Mouse (Mus musculus): ENCODE measurements at regions not wholly inside any gene's neighbourhood (a gene's known extent, or its start where the extent isn't known, plus 50 kb on each side); places are given as distances from the start of the nearest gene placed in this dataset.

DNA sequence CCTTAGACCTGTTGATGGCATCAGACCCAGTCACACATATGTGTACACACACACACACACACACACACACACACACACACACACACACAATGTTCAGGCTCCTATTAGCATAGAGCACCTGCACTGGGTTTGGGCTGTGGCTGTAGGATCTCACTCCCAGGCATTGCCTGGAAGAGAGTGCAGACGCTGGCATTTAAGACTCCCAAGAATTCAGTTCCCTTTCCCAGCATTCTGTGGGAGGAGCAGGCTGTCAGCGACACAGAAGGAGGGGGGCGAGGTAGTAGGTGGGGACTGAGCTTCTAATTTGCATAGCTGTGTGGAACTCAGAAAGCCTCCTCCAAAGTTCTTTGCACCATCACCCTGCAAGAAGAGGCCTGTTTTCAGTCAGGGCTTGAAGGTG lies 374.2 kb upstream of the Fam49b start:
- peak in 1 of 2 experiments; percentile 22 for DNase-seq

DNA sequence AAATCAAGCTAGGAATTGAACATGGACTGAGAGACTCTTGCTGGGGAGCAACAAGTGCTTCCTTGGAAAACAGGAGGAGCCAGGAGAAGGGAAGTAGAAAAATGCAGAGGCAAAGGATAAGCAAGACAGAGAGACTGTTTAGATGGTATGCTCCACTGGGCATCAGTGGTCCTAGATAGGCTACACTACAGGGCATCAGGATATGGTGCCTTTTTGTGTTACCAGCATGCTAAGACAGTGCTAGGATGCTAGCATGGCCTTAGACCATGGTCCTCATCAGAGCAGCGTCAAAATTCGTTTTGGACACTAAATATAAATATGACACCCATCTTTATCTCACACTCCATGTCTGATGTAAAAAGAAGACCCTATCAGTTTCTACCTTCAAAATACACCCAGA lies 374.6 kb upstream of the Fam49b start:
- DNase-seq, result no peak

DNA sequence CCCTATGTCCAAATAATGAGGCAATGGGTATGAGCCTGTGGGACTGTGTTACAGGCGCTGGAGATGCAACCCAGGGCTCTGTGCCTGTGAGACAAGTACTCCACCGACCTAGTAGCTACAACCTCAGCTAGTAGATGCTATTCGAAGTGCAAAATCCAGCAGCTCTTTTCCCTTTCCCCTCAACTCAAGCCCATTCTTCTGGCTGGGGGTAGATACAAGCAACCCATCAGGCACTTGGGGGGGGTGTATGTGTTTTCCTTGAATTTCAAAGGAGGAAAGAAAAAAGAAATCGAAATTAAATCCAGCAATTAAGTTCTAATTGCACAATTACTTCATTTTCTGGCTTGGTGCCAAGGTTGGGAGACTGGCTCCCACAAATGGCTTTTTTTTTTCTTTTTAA lies 372.4 kb upstream of the Gm21798 start:
- no peak for DNase-seq

DNA sequence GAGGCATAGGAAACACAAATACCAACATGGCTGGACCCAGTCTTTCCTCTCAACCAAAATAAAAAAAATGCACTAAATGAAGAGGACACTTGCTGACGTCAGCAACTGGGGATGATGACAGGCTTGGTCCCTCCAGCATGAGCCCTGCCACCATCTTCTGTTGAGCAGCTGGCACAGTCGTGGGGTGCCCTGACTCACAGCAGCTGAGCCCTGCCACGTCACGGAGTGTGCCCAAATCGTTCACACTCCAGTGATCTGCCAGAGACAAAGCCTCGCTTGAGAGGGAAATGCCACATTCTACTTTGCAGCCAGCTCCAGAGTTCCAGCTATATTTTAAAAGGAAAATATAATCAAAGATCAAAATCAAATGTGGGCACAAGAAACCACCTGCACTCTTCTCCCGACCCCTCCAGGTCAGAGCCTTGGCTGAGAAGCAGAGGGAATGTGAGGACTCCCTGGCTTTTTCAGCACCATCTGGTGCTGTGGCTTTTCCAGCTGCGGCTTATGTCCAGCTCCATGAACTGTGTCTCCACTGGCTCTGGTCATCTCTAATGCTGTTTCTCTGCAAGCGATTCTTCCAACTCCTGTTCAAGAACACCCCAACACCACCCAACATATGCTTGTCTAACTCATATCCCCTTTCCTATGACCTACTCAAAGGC lies 371.0 kb upstream of the Gm21798 start:
- DNase-seq, result peak; percentile 6 to 42

DNA sequence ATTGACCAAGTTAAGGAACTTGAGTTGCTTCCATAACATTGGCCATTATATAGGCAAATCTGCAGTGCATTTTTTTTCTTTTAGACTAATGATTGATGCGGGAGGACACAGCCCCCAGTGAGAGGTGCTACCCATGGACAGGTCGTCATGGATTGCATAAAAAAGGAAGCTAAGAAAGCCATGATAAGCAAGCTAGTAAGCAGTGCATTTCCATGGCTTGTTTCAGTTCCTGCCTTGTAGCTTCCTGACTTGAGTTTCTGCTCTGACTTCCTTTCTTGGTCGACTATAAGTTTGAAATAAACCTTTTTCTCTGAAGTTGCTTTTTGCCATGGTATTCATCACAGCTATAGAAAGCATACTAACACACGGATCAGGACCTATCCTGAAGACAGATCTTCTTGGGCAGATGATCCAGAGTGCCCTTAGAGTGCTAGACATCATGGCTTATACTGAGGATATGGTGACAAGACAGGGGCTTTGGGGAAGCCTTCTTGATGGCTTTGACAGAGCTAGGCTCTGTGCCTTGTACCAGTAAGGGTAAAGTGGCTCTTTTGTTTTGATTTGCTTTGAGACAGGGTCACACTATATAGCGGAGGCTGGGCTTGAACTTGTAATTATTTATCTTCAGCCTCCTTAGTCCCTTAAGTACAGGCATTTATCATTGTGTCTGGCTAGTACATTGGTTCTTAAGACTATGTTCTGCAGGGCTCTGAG lies 370.1 kb upstream of the Gm21798 start:
- DNase-seq, result no peak

DNA sequence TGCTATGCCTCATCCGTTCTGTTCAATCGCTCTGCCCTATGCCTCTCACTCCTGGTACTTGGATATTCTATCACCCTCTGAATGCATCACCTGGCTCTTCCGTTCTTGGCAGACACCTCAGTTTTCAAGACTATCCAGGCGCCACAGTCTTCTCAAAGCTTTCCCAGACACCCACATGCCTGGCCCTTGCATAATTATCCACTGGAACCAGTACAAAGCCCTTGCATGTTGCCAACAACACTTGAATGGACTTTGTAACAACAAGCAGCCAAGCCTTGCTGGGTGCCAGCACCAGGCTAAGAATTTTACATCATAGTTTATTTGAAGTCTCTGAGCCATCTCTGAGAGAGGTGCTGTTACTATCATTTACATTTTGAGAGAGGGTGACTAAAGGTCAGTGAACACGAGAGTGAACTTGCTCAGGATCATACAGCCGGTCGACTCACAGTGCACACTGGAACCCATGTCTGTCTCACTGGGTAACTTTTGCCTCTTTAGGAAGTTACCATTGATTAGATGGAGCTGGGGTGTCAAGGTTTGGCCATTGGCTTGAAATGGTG lies 368.8 kb upstream of the Gm21798 start:
- DNase-seq, result peak; percentile 65 to 84

DNA sequence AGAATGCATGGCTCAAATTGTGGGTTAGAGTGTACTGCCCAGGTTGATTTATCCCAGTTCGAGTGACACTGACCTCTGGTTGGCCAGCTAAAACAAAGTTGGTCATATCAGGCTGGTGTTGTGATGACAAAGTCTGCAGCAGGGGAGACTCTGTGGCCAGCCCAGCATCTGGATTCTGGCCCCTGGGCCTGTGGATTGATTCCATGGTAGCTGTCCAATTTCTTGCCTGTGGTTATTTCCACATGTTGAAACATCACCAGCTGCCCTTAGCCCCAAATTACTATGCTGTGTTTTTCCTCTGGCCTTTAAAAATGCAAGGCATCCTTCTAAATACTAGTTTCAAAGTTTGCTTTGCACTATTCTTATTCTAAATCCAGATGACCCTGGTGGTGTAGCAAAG lies 346.8 kb upstream of the Gm21798 start:
- DNase-seq, result no peak

DNA sequence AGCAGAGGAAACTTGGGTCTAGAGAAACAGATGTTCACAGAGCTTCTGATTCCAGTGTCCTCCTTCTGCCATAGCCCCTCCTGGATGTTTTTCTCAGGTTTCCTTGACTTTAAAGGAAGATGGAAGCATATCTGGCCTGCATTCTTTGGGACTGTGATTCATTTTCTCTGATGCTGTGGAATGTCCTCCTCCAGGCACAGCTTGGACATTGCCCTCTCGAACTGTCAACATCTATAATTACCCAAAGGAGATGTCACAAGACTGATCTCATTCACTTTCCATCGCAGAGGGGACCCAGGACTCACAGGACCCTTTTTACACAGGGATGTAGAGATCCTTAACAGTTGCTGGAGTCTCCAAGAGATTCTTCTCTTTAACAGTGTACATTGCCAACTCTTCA lies 345.9 kb upstream of the Gm21798 start:
- no peak for DNase-seq

DNA sequence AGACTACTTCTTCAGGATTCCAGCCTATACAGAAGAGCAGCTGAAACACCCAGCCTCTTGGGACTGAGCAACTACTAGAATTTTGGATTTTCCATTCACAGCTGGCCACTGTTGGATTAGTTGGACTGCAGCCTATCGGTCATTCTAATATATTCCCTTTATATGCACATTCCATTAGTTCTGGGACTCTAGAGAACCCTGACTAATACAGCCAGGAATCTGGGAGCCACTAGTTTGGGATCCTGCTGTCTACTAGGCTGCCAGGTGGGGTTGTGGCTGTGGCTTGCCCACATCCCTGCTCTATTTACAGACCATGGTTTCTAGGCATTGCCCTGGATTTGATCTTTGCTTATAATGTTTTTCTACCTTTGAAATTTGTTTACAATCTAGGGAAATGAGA lies 343.3 kb upstream of the Gm21798 start:
- no peak for DNase-seq

DNA sequence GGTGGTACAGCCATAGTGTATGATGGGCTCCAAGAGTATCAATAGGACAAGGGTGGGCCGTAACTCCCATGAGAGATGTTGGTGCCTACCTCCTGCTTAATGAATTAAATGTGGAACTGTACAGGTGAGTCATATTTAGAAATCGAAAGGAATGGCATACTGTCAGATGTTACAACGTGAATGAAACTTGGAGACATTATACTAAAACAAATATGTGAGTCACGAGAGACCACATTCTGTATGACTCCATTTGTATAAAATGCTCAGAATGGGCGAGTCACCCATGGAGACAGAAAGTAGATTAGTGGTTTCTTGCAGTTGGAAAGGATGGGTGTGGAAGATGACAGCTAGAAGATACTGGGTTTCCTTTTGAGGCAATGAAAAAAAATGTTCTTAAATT lies 340.4 kb upstream of the Gm21798 start:
- no peak for DNase-seq

DNA sequence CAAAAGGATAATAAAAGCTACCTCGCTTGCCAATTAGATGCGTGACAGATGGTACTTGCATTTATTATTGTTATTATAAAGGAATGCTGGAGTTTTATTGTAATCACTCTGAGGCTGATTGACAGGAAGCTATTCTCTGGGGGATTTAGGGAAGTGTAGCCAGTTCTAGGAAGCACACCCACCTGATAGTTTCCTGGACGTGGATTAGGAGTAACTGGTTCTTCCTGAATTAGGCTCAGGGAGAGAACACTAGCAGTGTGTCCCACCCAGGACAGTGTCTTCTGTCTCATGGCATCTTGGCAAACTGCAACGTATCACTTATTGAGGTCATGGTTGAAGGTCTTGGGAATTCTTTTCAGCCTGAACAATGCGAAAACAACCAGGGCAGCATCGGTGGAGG lies 336.9 kb upstream of the Gm21798 start:
- DNase-seq, result no peak

DNA sequence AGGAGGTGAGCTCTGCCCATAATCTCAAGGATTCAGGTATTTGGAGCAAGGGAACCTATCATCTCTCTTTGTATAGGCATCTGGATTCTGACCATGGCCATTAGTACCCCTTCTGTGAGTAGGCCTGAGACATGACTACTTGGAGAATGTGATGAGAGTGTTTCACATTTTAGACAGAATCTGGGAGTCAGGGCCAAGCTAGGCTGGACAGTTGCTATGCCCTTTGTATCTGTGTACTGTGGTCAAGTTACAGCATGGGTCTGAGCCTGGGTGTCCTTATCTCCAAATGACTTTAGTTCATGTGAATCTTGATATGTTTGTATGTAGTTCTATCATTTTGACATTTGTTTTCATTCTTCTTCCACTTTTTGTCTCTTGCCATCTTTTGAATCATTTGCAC lies 336.3 kb upstream of the Gm21798 start:
- DNase-seq, result no peak

DNA sequence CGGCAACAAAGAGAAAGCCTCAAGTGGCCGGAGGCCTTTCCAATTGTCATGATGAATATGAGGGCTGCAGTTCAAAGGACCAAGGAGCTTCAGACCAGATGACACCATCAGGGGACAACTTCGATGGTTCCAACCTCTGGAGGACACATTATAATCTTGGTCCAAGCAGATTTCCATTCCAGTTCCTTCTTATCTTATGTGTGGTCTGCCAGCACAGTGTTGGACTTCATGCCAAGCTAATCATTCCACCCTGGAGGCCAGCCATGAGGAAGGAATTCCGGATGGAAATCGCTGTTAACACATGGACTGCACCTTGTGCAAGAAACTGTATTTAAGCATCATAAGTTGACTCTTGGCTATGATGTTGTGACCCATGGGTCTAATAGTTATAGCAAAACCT lies 334.5 kb upstream of the Gm21798 start:
- no peak for DNase-seq

DNA sequence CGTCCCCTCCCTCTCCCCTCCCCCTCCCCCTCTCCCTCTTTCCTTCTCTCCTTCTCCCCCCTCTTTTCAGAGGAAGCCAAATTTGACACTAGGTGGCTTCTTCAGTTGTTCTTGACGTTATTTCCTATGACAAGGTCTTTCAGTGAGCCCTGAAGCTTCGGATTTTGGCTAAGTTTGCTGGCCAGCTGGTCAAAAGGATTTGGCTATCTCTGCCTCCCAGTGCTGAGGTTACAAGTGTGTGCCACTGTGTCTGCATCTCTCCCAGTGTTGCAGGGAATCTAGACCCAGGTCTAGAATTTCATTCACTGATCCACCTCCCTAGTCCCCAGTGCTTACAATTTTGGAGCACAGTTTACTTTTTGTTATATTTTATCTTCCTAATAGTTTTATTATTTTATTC lies 329.7 kb upstream of the Gm21798 start:
- DNase-seq, result no peak

DNA sequence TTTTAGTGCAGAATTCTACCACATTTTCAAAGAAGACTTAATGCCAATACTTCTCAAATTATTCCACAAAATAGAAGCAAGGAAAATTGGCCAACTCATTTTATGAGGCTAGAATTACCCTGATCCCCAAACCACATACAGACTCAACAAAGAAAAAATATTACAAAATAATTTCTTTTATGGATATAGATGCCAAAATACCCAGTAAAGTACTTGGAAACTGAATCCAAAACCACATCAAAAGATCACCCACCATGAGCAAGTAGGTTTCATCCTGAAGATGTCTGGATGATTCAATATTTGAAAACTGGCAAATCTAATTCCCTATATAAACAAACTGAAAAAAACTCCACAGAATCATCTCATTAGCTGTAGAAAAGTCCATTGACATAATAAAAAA lies 316.7 kb upstream of the Gm21798 start:
- no peak for DNase-seq

DNA sequence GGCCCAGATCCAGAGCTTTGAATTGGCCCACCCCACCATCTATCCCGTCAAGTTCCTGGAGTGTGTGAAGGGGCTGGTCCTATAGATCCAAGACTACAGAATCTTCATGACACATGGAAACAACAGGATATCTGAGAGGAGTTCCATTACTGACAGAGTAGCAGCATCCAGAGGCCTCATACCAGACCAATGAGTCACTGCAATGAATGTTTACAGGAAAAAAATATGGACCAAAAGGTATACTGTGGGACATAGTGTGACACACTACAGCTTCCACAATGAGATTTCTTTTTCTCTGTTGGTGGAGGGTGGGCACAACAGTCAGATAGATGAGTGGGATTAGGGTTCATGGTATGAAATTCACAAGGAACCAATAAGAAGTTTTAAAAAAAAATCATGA lies 316.0 kb upstream of the Gm21798 start:
- no peak for DNase-seq

DNA sequence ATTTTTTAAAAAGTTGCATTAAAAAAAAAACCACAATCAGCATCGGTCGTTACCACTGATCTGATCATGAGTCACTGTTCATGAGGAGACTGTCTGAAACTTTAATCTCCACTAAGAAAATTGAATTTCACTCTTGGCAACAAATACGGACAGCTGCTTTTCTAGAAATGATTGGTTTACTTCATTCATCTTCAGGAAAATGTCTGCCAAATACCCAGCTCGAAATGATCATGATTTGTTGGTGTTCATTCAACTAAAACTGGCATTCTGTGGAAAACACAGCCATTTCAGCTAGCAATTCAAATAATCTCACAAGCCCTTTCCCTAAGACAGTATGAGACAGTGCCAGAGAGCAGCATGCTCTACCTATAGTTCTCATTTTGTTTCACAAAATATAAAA lies 312.7 kb upstream of the Gm21798 start:
- no peak for DNase-seq

DNA sequence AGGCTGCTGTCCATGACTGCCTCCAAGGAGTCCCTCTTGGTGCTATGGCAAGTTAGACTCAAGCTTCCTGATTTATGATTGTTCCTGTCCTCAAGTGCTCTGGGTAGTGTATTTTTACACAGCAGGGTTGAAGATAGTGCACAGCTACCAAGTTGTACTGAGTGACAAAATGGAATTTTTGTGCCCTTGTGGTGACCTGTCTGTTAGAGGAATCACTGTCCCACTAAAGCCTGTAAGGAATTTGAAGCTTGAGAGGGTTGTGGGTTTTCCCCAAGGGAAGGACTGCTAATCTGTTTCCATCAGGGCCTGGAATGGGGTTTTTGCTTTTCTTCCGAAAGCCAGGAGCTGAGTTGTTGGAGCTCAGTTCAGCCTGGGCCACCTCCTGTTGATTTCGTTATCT lies 306.8 kb upstream of the Gm21798 start:
- no peak for DNase-seq

DNA sequence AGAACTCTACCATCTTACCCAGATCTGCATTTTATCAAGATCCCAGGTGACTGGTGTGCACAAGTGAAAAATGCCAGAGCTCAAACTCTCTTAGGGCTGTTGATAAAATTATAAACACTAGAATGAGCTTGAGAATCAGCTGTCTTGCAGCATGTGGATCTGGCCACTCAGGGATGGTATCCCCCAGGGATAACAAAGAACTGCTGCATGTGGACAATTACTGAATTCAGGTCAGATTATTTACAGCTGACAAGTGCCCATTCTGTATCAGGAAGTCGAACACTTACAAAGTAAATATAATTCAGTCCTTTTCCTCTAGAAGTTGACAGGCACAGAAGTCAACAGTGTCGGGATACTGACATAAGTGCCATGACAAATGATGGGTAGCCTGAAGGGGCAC lies 306.3 kb upstream of the Gm21798 start:
- no peak for DNase-seq

DNA sequence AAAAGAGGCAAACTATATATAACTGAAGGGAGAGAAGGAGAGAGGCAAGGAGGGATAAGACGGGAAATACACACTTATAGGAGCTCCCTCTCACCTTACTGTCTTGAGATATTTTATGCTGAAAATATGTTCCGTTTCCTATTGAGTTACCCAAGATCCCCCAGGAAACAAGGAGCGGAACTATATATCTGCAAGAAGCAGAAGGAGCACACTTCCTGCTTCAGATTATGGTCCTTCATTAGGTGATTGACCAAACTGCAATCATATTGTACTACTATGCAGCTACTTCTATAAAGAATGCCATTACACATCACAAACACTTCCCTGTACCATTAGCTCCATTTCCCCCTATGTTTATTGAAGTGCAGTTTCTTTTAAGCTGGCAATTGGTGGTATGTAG lies 304.9 kb upstream of the Gm21798 start:
- DNase-seq, result no peak

DNA sequence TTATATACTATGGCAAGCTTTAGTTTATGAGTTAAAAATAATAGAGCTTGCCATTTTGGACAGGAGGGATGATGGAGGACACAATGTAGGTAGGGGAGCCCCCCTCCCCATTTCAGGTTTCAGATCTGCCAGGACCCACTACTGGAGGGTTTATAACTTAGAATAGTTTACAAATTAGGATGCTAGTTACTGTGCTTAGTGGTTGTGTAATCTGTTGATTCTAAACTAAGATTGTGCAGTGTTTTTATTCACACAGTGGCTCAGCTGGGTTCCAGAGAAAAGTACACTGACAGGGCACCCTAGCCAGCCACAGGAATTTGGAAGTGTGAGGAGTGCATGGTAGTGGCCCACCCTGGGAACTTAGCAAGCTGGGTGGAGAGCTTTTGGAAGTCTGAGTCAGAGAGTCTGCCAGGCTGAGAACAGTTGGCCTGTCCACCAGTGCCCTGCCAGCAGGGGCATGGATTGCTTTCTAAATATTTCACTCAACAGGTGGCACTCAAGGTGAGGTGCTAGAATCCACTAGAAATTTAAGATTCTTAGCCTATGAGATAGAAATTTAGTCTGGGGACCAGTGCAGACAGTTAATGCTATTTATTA lies 303.9 kb upstream of the Gm21798 start:
- no peak for DNase-seq

DNA sequence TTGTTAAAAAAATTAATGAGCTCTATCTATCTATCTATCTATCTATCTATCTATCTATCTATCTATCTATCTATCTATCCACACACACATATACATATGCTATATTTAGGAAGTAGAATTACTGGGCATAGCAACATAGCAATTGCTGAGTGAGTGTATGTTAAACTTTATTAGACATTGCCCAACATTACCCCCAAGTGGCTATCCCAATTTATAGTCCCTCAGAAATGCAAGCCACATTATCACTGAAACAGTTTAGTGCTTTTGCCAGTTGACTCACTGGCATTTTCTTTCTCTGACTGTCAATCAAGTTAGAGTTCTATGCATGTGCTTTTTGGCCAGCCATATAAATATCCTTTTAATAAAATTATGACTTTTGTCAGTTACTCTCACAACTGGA lies 302.3 kb upstream of the Gm21798 start:
- no peak for DNase-seq

DNA sequence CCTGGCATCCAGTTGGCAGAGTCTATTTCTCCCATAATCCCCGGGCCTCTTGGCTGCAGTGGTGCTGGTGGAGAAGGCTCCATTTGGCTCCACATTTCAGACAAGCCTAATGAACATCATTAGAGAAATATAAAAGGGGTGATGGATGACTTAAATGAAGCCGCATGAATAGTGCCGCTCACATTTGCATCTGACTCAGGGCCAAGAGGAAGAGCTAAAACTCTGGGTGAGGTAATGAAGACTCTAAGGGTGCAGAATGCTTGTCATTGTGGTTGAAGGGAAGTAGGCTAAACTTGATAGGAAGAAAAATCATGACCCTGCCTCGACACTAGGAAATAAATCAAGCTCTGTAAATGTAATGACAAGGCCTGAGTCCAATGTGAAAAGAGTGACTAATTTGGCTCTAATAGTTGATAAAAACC lies 298.3 kb upstream of the Gm21798 start:
- no peak for DNase-seq

DNA sequence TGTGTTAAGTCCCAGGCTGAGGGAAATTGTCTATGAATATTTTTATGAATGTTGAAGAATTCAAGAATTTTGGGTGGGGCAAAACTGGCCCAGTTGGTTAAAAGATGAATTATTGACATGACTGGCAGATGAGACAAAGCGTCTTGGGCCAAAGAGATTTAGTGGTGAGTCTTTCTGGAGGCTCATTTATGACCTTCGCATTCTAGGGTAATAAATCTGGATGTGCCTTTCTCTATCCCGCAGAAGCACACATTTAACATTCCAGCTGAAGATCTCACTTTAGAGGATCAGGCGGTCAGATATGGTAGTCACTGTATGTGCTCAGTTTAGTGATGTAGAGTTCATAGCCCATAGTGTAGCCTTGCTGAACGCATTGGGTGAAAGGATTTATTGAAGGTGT lies 296.9 kb upstream of the Gm21798 start:
- no peak for DNase-seq

All from kidney, postnatal 25 days (tissue).